Mouse (Mus musculus) kidney, embryonic 15.5 days (tissue): ENCODE data around the gene Scgn. TPM values are rescaled to one million over a fixed set of nuclear protein-coding genes. Genes with fewer than 3 reads are reported as not detected.

Source experiments
- ATAC-seq: fragments of 200-750 bp; cut with Nextera tagmentation; replicated peaks from 2 replicates; pipeline ENCODE4 v1.8.0; 2017; ENCODE audit warnings: moderate TSS enrichment; ENCODE audit not compliant: low FRiP score
- H3K27ac ChIP-seq: fragments of 300-500 bp; sonication (generic); 2 replicates; pipeline ENCODE4 v1.5.1; 2015; ENCODE audit warnings: mild to moderate bottlenecking, inconsistent platforms
- H3K27me3 ChIP-seq: fragments of 300-500 bp; sonication (generic); 2 replicates; pipeline ENCODE4 v1.6.1; 2015; ENCODE audit warnings: inconsistent platforms
- H3K36me3 ChIP-seq: fragments of 300-500 bp; sonication (generic); 2 replicates; pipeline ENCODE4 v1.6.1; 2015; ENCODE audit warnings: inconsistent platforms
- H3K4me1 ChIP-seq: fragments of 300-500 bp; sonication (generic); 2 replicates; pipeline ENCODE4 v1.6.1; 2015; ENCODE audit warnings: inconsistent platforms
- H3K4me2 ChIP-seq: fragments of 300-500 bp; sonication (generic); 2 replicates; pipeline ENCODE4 v1.6.1; 2015; ENCODE audit warnings: moderate library complexity, mild to moderate bottlenecking, inconsistent platforms
- H3K4me3 ChIP-seq: fragments of 300-500 bp; sonication (generic); replicated peaks from 2 replicates; pipeline ENCODE4 v1.5.1; 2015; ENCODE audit warnings: mild to moderate bottlenecking, inconsistent platforms
- H3K9ac ChIP-seq: fragments of 300-500 bp; sonication (generic); 2 replicates; pipeline ENCODE4 v1.6.1; 2015; ENCODE audit warnings: mild to moderate bottlenecking, inconsistent platforms
- H3K9me3 ChIP-seq: fragments of 300-500 bp; sonication (generic); replicated peaks from 2 replicates; pipeline ENCODE4 v1.6.1; 2016; ENCODE audit warnings: inconsistent platforms
- WGBS: fragments of 180-500 bp; shearing (Covaris S2); methylation state at CpG from one replicate; pipeline ENCODE4 v1.1.7; 2015; ENCODE audit warnings: mixed read lengths; 5-methylcytosine and 5-hydroxymethylcytosine counted together
- polyA plus RNA-seq: library from polyadenylated mRNA; unstranded; fragments of >200 nt; fragmentation: Nextera tagmentation; extraction: Ambion mirVana; gene quantifications from 2 replicates; pipeline ENCODE4 v1.2.1, GENCODE M21; 2015

The Scgn gene
- polyA plus RNA-seq, 1 experiment from 2014 or later: 0.60 TPM

- peaks cover 5% of the 10 kb centered on the region for H3K4me1 ChIP-seq
- peaks cover 31% of the 10 kb centered on the region for H3K27me3 ChIP-seq
- H3K9me3 ChIP-seq: no peaks in the 10 kb centered on the region
- no peak for ATAC-seq
- no peak overlapping the region for H3K4me2 ChIP-seq
- H3K4me3 ChIP-seq: no peak overlapping the region
- 38% methylated on average over 5 of the region's 5 CpGs for WGBS
- no peaks in the 10 kb centered on the region for H3K36me3 ChIP-seq
- no peak overlapping the region for H3K9ac ChIP-seq
- no peak overlapping the region for H3K27ac ChIP-seq
Observed at GRCm38 (mm10) chr13:23990451-23990850, 563 bp downstream of the Scgn start.

- Histone ChIP-seq H3K4me2 (no peak overlapping the region), H3K27me3 (no peaks in the 10 kb centered on the region; the same call in 1 of the 2 replicates), H3K27ac (no peak overlapping the region), H3K9ac (no peak overlapping the region), H3K4me1 (no peaks in the 10 kb centered on the region), H3K4me3 (no peak overlapping the region), H3K36me3 (no peaks in the 10 kb centered on the region), H3K9me3 (no peaks in the 10 kb centered on the region)
- ATAC-seq: no peak
- WGBS: 57% methylated on average over 3 of the region's 3 CpGs
Observed at GRCm38 (mm10) chr13:23985130-23985529, 5.9 kb downstream of the Scgn start.

DNA sequence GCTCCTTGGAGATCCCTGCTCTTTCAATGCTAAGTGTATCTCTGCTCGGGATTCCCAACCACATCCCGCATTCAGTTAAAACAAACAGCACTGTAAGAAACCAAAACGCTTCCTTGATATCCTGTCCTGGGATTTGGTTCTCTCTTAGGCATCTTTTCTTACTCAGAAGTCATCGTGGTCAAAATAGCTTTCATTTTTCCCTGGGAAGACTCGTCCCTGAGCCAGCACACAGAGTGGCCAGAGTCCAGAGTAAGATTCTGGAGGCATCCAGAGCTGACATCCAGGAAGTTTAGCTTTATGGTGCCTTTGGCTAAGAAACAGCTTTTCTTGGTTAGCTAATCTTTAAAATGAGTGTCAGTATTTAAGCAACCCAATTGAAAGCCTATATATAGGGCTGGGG, 18.7 kb downstream of the Scgn start:
- 71% methylated on average over 5 of the region's 5 CpGs for WGBS
- no peak overlapping the region for H3K27ac ChIP-seq
- H3K4me2 ChIP-seq: no peak overlapping the region
- no peaks in the 10 kb centered on the region for H3K4me1 ChIP-seq
- ATAC-seq: no peak
- no peaks in the 10 kb centered on the region for H3K9me3 ChIP-seq
- no peak overlapping the region for H3K9ac ChIP-seq
- no peaks in the 10 kb centered on the region for H3K27me3 ChIP-seq
- no peaks in the 10 kb centered on the region for H3K36me3 ChIP-seq
- no peak overlapping the region for H3K4me3 ChIP-seq

DNA sequence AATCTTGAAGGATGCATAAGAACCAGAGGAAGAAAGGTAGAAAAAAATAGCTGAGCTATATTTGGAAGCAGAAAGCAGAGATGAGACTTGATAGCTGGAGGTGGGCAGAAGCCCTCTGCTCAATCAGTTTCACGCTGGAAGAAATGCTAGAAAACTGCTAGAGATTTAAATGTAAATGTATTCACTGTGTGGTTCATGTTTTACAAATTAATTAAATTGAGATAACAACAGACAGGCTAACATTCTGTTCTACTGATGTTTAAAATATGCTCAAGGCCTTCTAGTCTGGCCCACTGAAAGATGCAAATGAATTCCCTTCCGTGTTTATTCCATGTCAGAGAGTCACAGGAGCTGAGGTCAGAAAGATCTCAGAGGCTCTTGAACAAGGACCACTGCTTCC, 19.1 kb downstream of the Scgn start:
- H3K9ac ChIP-seq: no peak overlapping the region
- no peak overlapping the region for H3K4me2 ChIP-seq
- no peak overlapping the region for H3K27ac ChIP-seq
- no peak overlapping the region for H3K4me3 ChIP-seq
- H3K36me3 ChIP-seq: no peaks in the 10 kb centered on the region
- ATAC-seq: no peak
- H3K4me1 ChIP-seq: no peaks in the 10 kb centered on the region
- 59% methylated on average over 2 of the region's 2 CpGs for WGBS
- H3K27me3 ChIP-seq: no peaks in the 10 kb centered on the region
- H3K9me3 ChIP-seq: no peaks in the 10 kb centered on the region

DNA sequence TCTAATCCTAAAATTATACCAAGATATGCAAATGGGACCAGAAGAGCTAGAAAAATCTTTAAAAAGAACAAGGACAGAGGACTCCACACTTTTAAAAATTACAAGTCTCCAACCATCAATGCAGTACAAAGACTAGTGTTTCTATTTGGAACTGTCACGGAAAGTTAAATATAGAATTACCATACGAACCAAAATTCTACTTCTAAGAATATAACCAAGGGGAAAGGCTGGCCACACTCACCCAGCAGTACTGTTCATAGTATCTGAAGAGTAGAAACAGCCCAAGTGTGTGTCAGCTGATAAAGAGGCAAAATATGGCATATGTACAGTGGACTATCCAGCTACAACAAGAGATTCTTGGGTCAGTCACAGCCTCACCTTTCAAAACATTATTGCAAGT, 26.1 kb downstream of the Scgn start:
- H3K27me3 ChIP-seq: no peaks in the 10 kb centered on the region
- H3K36me3 ChIP-seq: no peaks in the 10 kb centered on the region
- H3K9ac ChIP-seq: no peak overlapping the region
- no peak overlapping the region for H3K27ac ChIP-seq
- H3K4me1 ChIP-seq: no peaks in the 10 kb centered on the region
- H3K4me2 ChIP-seq: no peak overlapping the region
- ATAC-seq: no peak
- H3K9me3 ChIP-seq: no peaks in the 10 kb centered on the region
- H3K4me3 ChIP-seq: no peak overlapping the region
- 86% methylated on average over 2 of the region's 2 CpGs for WGBS

DNA sequence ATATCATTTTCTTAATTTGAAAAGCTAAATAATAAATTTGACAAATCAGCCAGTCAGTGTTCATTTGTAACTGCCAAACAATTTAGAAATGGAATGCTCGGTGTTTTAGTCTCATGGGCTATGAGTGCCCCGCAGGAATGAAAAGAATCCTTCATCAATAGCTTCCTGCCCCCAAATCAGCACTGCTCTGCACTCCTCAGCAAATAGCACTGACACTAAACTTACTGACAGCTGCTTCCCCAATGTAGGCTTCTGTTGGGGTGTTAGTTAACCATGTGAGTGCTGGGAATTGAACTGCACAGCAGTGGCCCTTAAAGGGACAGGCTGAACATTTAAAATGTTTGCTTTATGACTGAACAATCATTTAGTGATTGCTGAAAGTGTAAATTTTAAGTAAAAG, 31.2 kb downstream of the Scgn start:
- WGBS: 42% methylated on average over 2 of the region's 2 CpGs
- Histone ChIP-seq H3K4me3 (no peak overlapping the region), H3K4me2 (no peak overlapping the region), H3K27ac (no peak overlapping the region), H3K36me3 (no peaks in the 10 kb centered on the region), H3K4me1 (no peaks in the 10 kb centered on the region), H3K9me3 (no peaks in the 10 kb centered on the region), H3K9ac (no peak overlapping the region), H3K27me3 (no peaks in the 10 kb centered on the region)
- no peak for ATAC-seq

- ATAC-seq: no peak
- H3K9ac ChIP-seq: no peak overlapping the region
- WGBS: 67% methylated on average over 3 of the region's 3 CpGs
- no peak overlapping the region for H3K27ac ChIP-seq
- no peaks in the 10 kb centered on the region for H3K27me3 ChIP-seq
- no peak overlapping the region for H3K4me3 ChIP-seq
- no peaks in the 10 kb centered on the region for H3K9me3 ChIP-seq
- no peaks in the 10 kb centered on the region for H3K4me1 ChIP-seq
- H3K36me3 ChIP-seq: no peaks in the 10 kb centered on the region
- no peak overlapping the region for H3K4me2 ChIP-seq
Observed at GRCm38 (mm10) chr13:23950928-23951327, 40.1 kb downstream of the Scgn start.

DNA sequence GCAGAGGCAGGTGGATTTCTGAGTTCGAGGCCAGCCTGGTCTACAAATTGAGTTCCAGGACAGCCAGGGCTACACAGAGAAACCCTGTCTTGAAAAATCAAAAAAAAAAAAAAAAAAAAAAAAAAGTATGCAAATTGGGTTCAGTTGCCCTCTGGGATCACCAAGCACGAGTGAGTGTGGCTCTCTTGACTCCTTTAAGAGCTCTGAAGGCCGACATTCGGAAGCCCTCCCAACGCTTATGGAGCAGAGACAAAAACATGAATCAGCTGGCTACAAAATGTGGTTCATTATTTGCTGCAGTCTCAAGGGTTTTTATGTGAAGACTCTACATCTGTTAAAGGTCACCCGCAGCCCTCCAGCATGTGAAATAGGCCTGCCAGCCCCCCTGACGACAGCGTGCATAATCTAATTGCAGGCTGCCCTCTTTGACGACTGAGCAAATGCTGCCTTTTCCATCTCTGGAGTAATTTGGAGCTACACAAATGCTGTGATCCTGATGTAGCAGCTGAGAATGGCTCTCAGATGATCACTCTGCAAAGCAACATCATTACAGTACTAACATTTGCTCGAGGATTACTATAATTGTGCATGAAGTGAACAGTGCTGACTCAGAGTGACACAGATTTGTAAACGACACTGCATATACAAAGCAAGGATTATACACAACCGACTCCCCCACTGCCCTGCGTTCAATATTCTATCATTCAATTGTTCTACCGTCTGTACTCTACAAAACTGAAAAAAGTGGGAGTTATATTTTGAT, 41.3 kb downstream of the Scgn start:
- Histone ChIP-seq H3K4me2 (no peak overlapping the region), H3K36me3 (no peaks in the 10 kb centered on the region), H3K9ac (no peak overlapping the region), H3K4me1 (no peaks in the 10 kb centered on the region), H3K9me3 (no peaks in the 10 kb centered on the region), H3K27me3 (no peaks in the 10 kb centered on the region), H3K27ac (no peak overlapping the region), H3K4me3 (no peak overlapping the region)
- WGBS: 66% methylated on average over 14 of the region's 14 CpGs
- ATAC-seq: no peak

GRCm38 (mm10) chr13:23946254-23946653, 44.8 kb downstream of the Scgn start:
- Histone ChIP-seq H3K27me3 (no peaks in the 10 kb centered on the region), H3K4me2 (no peak overlapping the region), H3K27ac (no peak overlapping the region), H3K9me3 (no peaks in the 10 kb centered on the region), H3K9ac (no peak overlapping the region), H3K36me3 (no peaks in the 10 kb centered on the region), H3K4me1 (no peaks in the 10 kb centered on the region), H3K4me3 (no peak overlapping the region)
- ATAC-seq: no peak
- WGBS: 14% methylated on average over 2 of the region's 2 CpGs

DNA sequence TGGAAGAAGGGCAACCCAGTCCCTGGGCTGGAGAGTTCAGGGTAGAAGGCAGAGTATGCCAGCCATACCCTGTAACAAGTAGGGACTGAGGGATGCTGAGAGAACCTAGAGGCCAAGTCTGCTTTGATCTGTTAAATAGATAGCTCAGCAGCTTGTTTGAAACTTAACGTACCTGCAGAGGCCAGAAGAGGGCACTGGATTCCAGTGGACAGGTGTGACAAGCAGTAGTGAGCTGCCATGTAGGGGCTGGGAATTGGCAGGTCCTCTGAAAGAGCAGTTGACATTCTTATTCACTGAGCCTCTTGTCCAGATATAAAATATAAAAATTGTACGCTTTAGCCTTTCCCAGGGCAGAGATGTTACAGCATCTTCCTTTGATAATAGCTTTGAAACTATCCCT, 48.2 kb downstream of the Scgn start:
- no peaks in the 10 kb centered on the region for H3K4me1 ChIP-seq
- H3K4me2 ChIP-seq: no peak overlapping the region
- 59% methylated on average over 2 of the region's 2 CpGs for WGBS
- H3K9me3 ChIP-seq: no peaks in the 10 kb centered on the region
- H3K27me3 ChIP-seq: no peaks in the 10 kb centered on the region
- no peak overlapping the region for H3K9ac ChIP-seq
- H3K4me3 ChIP-seq: no peak overlapping the region
- no peak overlapping the region for H3K27ac ChIP-seq
- H3K36me3 ChIP-seq: no peaks in the 10 kb centered on the region
- ATAC-seq: no peak

GRCm38 (mm10) chr13:23940291-23940690, 50.7 kb downstream of the Scgn start:
- Histone ChIP-seq H3K9me3 (no peaks in the 10 kb centered on the region), H3K9ac (no peak overlapping the region), H3K36me3 (no peaks in the 10 kb centered on the region), H3K4me3 (no peak overlapping the region), H3K27me3 (no peaks in the 10 kb centered on the region), H3K27ac (no peak overlapping the region), H3K4me2 (no peak overlapping the region), H3K4me1 (no peaks in the 10 kb centered on the region)
- WGBS: 61% methylated on average over 6 of the region's 6 CpGs
- ATAC-seq: no peak

GRCm38 (mm10) chr13:23938699-23939098, 52.3 kb downstream of the Scgn start:
- no peak for ATAC-seq
- H3K36me3 ChIP-seq: no peaks in the 10 kb centered on the region
- 95% methylated on average over 1 of the region's 1 CpGs for WGBS

DNA sequence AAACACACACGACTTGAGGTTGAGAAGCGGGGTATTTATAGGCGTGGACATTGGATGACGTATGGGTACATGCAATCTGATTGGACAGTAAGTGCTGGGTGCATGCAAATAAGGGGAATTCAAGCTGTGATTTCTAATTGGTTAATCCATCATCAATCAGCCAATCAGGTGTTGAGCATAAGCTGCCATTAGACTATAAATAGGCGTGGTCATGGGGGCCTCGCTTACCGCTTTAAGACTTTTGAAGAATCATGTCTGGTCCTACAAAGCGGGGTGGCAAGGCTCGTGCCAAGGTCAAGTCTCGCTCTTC, 56.8 kb downstream of the Scgn start, which contains the start of gene Hist1h2aa:
TSS of gene Hist1h2aa (plus strand) at position 252 of the 310 bp plus-strand sequence.
- Histone ChIP-seq H3K4me2 (no peak within 1 kb of the TSS), H3K27ac (no peak within 1 kb of the TSS), H3K4me1 (0 out of 2 replicates have a peak, but pooled peaks cover 2% of the 10 kb centered on the region), H3K4me3 (no peak within 1 kb of the TSS), H3K27me3 (no peaks in the 10 kb centered on the region), H3K9ac (no peak within 1 kb of the TSS), H3K9me3 (no peaks in the 10 kb centered on the region), H3K36me3 (no peaks in the 10 kb centered on the region)
- 96% methylated on average over 10 of the region's 10 CpGs for WGBS
- no peak for ATAC-seq

More at GRCm38 (mm10) chr13:23938699-23939098, 52.3 kb downstream of the Scgn start:
- Histone ChIP-seq H3K27ac (no peak overlapping the region), H3K27me3 (no peaks in the 10 kb centered on the region), H3K4me1 (no peaks in the 10 kb centered on the region), H3K9me3 (no peaks in the 10 kb centered on the region), H3K4me3 (no peak overlapping the region), H3K9ac (no peak overlapping the region), H3K4me2 (no peak overlapping the region)
